Mouse (Mus musculus) ovary, postnatal 14 days (tissue): ENCODE data around the gene Gm21913.
"Not testable (repeated sequence)": the region's sequence is repeated elsewhere in the genome, so short reads cannot be mapped to it uniquely, and the experiment has no call there.

Experiments used
- DNase-seq: peaks from one replicate; pipeline ENCODE4 v3.0.0; 2022; ENCODE audit warnings: low spot score

Gm21913 gene

DNA sequence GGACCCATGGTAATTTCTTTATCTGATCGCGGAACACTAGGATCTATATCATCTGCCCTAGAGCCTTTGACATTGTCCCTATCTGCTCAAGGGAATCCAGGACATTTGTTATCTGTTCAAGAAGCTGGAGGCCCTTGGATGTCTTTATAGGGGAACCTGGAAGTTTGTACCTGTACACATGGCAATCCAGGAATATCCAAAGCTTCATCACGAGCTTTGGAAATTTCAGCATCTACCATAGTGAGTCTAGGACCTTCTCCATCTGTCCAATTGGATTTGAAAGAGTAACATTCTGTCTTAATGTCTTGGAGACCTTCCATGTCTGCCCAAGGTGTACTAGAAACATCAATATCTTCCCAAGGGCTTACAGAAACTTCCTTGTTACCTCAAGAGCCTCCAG is at the start of gene Gm21913:
Gm21913 (plus strand) TSS at position 301 of the 400 bp plus-strand sequence.
- DNase-seq: not testable (repeated sequence)
